Mouse (Mus musculus): ENCODE results near the gene Pum1.

DNA sequence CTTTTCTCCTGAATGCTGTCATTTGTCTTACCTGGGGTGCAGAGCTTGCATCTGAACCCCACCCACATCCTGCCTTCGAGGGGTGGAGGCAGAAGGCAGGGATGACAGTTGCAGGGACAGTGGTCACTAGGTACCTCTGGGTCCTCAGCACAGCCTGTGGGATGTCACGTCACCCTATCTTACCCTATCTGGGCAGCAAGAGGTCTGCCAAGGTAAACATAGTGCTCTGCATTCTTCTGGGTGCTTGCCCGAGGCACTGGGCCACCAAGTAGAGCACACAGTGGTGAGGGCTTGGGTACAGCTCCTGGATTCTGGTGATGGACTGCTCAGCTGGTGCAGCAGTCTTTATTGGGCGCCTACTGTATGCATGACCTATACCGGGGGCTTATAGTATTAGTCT, 136.5 kb downstream of the Pum1 start:
- TF ChIP-seq CTCF (IDR thresholded peaks at IDR 0.05; ENCODE audit: extremely low read depth, insufficient read depth, low read length) (no peak), POLR2A (IDR thresholded peaks at IDR 0.05; ENCODE audit: extremely low read depth, insufficient read depth, low read length) (no peak)
